ENCODE assay signal across 1 mouse cellular context in genomic region chr11:78360125-78360788, GRCm38 (mm10).
TF ChIP-seq lines count a peak whose summit lies in the region.

No protein-coding gene starts in this region.

TF ChIP-seq in C2C12, 6 proteins besides CTCF, POLR2A, EP300 and RAD21:
- peak; percentile 15 for TF ChIP-seq MAX (IDR thresholded peaks at IDR 0.05)
- no peak for TF ChIP-seq MYOD1 (IDR thresholded peaks at IDR 0.05; ENCODE audit: control insufficient read depth, insufficient read length, low read depth)
- TF ChIP-seq CEBPB (IDR thresholded peaks at IDR 0.05; ENCODE audit: low read depth) = no peak
- no peak for TF ChIP-seq MYOG (IDR thresholded peaks at IDR 0.05; ENCODE audit: control insufficient read depth, extremely low read depth, insufficient read length)
- TF ChIP-seq USF1 (IDR thresholded peaks at IDR 0.05; ENCODE audit: low read depth) = no peak
- TF ChIP-seq FOSL1 (IDR thresholded peaks at IDR 0.05; ENCODE audit: insufficient read depth, low read length, poor library complexity, severe bottlenecking) = no peak
